17 mouse cellular contexts compared by ENCODE assay signal in genomic region chr13:18791314-18791713, GRCm38 (mm10).
"Had no signal": no experiment of that assay in that cellular context is flagged by ENCODE, and none has a peak within 500 bp of the region (broad histone marks: within the 10 kb centered on the region; RNA-seq: fewer than 3 reads in every experiment).

No protein-coding gene starts in this region.

- DNase-seq: kidney, adult 18-20 months; kidney, postnatal 14 days; liver; liver, embryonic 13.5 days; liver, postnatal 0 days; retina, postnatal 1 day; right cerebral cortex, postnatal 4 days; thymus, adult 2 months; thymus, postnatal 25 days had no signal

- H3K9me3 ChIP-seq: kidney, embryonic 15.5 days; liver, embryonic 13.5 days; megakaryocyte, embryonic 14.5 days; midbrain, embryonic 15.5 days; neural tube, embryonic 13.5 days; stomach, embryonic 15.5 days had no signal

- H3K4me2 ChIP-seq: kidney, embryonic 15.5 days; liver, embryonic 13.5 days; midbrain, embryonic 11.5 days; midbrain, embryonic 15.5 days; neural tube, embryonic 13.5 days; stomach, embryonic 15.5 days had no signal

- H3K4me1 ChIP-seq: stomach, embryonic 15.5 days had no signal

- H3K36me3 ChIP-seq: kidney, embryonic 15.5 days; liver, embryonic 13.5 days; midbrain, embryonic 15.5 days; stomach, embryonic 15.5 days had no signal

- H3K9ac ChIP-seq: kidney, embryonic 15.5 days; liver, embryonic 13.5 days; liver, postnatal 0 days; midbrain, embryonic 15.5 days; neural tube, embryonic 13.5 days; stomach, embryonic 15.5 days had no signal

- H3K27ac ChIP-seq: kidney, embryonic 15.5 days; left cerebral cortex, adult 2 months; liver, embryonic 13.5 days; macrophage; midbrain, embryonic 15.5 days; neural tube, embryonic 13.5 days; stomach, embryonic 15.5 days had no signal

- ATAC-seq: liver, postnatal 0 days had no signal

- H3K4me3 ChIP-seq: kidney, embryonic 15.5 days; left cerebral cortex, adult 2 months; liver, embryonic 13.5 days; megakaryocyte, embryonic 14.5 days; midbrain, embryonic 15.5 days; neural tube, embryonic 13.5 days; stomach, embryonic 15.5 days had no signal

- H3K27me3 ChIP-seq: kidney, embryonic 15.5 days; liver, embryonic 13.5 days; megakaryocyte, embryonic 14.5 days; midbrain, embryonic 15.5 days; neural tube, embryonic 13.5 days; stomach, embryonic 15.5 days had no signal
